Mouse (Mus musculus): ENCODE measurements around the gene Itprid2. TPM values are rescaled to one million over a fixed set of nuclear protein-coding genes. Genes with fewer than 3 reads are reported as not detected.

Gene Itprid2
- polyA plus RNA-seq, 1 experiment from 2014 or later, result 12.2 TPM

DNA sequence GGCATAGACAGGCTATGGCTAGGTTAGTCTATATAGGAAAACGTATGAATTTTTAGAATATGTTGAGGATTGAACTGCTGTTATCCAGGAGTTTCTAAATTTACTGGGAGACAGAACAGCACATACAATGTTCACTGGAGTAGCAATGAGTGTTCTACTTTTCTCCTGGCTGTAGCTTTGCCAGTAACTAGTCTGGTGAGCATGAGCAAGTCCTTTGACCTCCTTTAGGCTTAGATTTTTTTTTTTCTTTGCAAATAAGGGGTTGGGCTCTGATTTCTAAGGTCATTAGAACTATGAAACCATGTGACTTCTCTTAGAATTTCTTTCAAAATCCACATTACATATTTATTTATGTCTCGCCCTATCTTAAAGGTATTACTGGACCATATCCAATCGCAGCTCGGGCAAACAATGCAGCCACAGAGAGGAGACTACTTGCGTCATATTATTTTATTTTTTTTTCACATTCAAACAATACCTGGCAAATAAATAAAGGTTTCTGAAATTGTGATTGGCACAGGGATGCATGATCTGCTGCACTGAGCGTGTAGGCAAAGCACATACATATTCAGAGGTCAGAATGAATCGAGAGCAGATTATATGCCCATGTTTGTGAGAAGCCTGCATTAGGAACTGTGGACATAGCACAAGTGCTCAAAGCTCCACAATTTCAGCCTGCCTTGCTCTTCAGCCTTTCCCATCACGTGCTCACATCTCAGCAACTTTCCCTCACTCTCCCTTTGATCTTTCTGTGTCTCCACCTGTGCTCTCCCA lies 26.7 kb upstream of the Itprid2 start:
- Histone ChIP-seq H3K9ac (ENCODE audit: low read length) (no peak overlapping the region), H3K36me3 (ENCODE audit: control insufficient read depth, insufficient read depth, low read length) (no peaks in the 10 kb centered on the region), H3K4me3 (ENCODE audit: low read depth, low read length) (no peak overlapping the region), H3K9me3 (ENCODE audit: control insufficient read depth, low read length) (no peaks in the 10 kb centered on the region), H3K27me3 (ENCODE audit: control insufficient read depth, insufficient read depth, low read length) (no peaks in the 10 kb centered on the region), H3K27ac (ENCODE audit: low read depth, low read length) (no peak overlapping the region), H3K4me2 (ENCODE audit: low read depth) (no peak overlapping the region), H3K4me1 (ENCODE audit: control insufficient read depth, insufficient read depth, low read length) (no peaks in the 10 kb centered on the region)
- ATAC-seq (ENCODE audit: insufficient read depth, low FRiP score, low TSS enrichment), result no peak
- WGBS, result 88% methylated on average over 8 of the region's 8 CpGs
- DNase-seq (ENCODE audit: low spot score), result no peak

DNA sequence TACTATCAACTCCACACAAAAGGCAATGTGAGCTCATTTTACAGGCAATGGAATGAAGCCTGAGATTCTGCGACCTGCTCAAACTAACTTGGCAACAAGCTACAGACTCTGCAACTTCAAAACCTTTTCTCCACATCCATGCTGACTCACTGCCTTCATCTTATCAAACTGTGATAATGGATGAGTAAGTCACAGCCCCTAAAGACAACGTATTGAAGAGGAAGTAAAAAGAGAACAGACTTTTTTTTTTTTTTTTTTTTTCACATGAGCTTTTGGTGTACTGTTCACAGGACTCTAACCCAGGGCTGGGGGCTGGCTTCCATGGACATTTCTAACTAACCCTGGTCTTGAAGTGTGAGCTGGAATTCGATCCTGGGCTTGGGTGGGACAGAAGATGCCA lies 24.3 kb upstream of the Itprid2 start:
- Histone ChIP-seq H3K27me3 (ENCODE audit: control insufficient read depth, insufficient read depth, low read length) (no peaks in the 10 kb centered on the region), H3K9me3 (ENCODE audit: control insufficient read depth, low read length) (no peaks in the 10 kb centered on the region), H3K4me2 (ENCODE audit: low read depth) (no peak overlapping the region), H3K27ac (ENCODE audit: low read depth, low read length) (no peak overlapping the region), H3K4me1 (ENCODE audit: control insufficient read depth, insufficient read depth, low read length) (no peaks in the 10 kb centered on the region), H3K4me3 (ENCODE audit: low read depth, low read length) (no peak overlapping the region), H3K9ac (ENCODE audit: low read length) (no peak overlapping the region), H3K36me3 (ENCODE audit: control insufficient read depth, insufficient read depth, low read length) (no peaks in the 10 kb centered on the region)
- no peak for DNase-seq (ENCODE audit: low spot score)
- WGBS, result 80% methylated on average over 3 of the region's 3 CpGs
- no peak for ATAC-seq (ENCODE audit: insufficient read depth, low FRiP score, low TSS enrichment)

DNA sequence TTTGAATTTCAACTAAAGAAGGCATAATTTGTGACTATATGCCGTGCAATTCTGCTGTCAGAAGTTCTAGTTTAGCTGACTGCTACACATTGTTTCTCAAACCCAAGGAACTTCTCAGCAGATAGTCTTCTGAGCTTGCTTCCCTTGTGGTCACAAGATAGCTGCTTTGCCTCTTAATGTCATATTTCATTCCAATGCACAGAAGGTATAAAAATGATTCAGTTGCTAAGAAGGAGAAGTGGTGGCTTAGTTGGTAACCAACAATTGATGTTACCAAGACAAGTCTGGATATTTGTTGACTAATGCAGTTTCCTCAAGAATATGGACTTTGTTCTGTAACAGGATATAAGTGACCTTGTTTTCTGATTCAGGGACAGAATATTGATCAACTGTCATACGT lies 17.0 kb upstream of the Itprid2 start:
- no peaks in the 10 kb centered on the region for H3K4me1 ChIP-seq (ENCODE audit: control insufficient read depth, insufficient read depth, low read length)
- H3K4me3 ChIP-seq (ENCODE audit: low read depth, low read length), result no peak overlapping the region
- no peak for DNase-seq (ENCODE audit: low spot score)
- 91% methylated on average over 2 of the region's 2 CpGs for WGBS
- ATAC-seq (ENCODE audit: insufficient read depth, low FRiP score, low TSS enrichment), result no peak
- H3K4me2 ChIP-seq (ENCODE audit: low read depth), result no peak overlapping the region
- no peak overlapping the region for H3K27ac ChIP-seq (ENCODE audit: low read depth, low read length)
- no peaks in the 10 kb centered on the region for H3K9me3 ChIP-seq (ENCODE audit: control insufficient read depth, low read length)
- no peak overlapping the region for H3K9ac ChIP-seq (ENCODE audit: low read length)
- H3K27me3 ChIP-seq (ENCODE audit: control insufficient read depth, insufficient read depth, low read length), result no peaks in the 10 kb centered on the region
- H3K36me3 ChIP-seq (ENCODE audit: control insufficient read depth, insufficient read depth, low read length), result no peaks in the 10 kb centered on the region

DNA sequence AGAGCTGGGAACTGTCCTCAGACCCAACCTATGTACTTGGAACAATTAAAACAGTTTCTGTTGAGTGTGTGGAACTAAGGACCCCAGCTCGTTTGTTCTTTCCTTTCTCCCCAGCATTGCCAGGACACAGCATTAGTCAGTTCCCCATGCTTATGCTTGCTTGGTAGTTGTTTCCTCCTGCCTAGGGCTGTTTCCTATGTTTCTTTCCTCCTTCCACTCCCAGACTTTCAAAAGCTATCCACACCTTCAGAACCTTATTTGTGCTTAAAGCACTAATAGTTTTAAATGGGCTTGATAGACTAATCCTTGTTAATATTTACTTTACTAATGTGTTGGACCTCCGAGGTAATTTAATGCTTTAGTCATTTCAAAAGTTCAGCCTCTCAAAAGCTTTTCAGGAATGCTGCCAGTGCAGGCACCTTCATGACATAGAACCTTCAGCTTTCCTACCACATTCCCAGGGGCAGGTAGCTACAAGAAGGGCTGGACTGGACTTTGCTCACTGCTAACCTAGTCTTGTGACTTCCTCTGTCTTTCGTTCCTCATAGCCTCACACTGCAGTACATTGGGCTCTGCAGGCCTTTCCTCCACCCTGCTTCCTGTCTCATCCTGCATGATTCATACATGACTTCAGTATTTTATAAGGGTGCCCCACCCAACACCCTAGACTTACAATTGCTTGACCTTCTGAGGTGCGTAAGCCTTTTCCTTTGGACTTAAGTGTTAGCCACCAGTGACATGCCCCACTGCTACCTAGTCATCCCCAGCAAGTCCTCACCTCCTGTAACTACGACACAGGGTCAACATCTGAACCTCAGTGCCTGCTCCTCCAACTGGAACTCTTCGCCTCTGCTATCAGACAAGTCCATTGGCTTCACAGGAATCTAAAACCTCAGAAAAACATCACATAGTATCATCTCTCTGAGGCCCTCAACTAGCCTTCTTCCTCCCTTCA lies 16.3 kb upstream of the Itprid2 start:
- WGBS, result 86% methylated on average over 6 of the region's 6 CpGs
- ATAC-seq (ENCODE audit: insufficient read depth, low FRiP score, low TSS enrichment) (no peak), DNase-seq (ENCODE audit: low spot score) (no peak)
- Histone ChIP-seq H3K36me3 (ENCODE audit: control insufficient read depth, insufficient read depth, low read length) (no peaks in the 10 kb centered on the region), H3K27me3 (ENCODE audit: control insufficient read depth, insufficient read depth, low read length) (no peaks in the 10 kb centered on the region), H3K4me1 (ENCODE audit: control insufficient read depth, insufficient read depth, low read length) (no peaks in the 10 kb centered on the region), H3K4me2 (ENCODE audit: low read depth) (no peak overlapping the region), H3K4me3 (ENCODE audit: low read depth, low read length) (no peak overlapping the region), H3K9me3 (ENCODE audit: control insufficient read depth, low read length) (no peaks in the 10 kb centered on the region), H3K9ac (ENCODE audit: low read length) (no peak overlapping the region), H3K27ac (ENCODE audit: low read depth, low read length) (no peak overlapping the region)

DNA sequence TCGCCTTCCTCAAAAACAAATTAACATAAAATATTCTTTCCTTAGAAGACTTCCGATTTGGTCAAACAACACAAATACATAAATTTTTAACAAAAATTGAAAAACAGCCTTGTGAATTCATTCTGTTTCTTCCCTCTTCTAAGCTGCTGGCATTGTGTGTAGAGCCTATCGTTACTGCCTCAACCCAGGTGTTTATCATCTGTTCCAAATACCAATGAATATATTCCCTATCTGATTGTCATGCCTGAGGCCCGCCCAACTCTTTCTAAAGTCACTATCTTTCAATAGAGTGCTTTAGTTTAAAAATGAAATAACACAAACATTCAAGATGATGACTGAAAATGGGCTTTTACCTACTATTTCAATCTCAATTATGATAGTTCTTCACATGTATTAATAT lies 11.9 kb upstream of the Itprid2 start:
- Histone ChIP-seq H3K36me3 (ENCODE audit: control insufficient read depth, insufficient read depth, low read length) (no peaks in the 10 kb centered on the region), H3K27me3 (ENCODE audit: control insufficient read depth, insufficient read depth, low read length) (no peaks in the 10 kb centered on the region), H3K27ac (ENCODE audit: low read depth, low read length) (no peak overlapping the region), H3K4me1 (ENCODE audit: control insufficient read depth, insufficient read depth, low read length) (no peaks in the 10 kb centered on the region), H3K9ac (ENCODE audit: low read length) (no peak overlapping the region), H3K4me3 (ENCODE audit: low read depth, low read length) (no peak overlapping the region), H3K4me2 (ENCODE audit: low read depth) (no peak overlapping the region), H3K9me3 (ENCODE audit: control insufficient read depth, low read length) (no peaks in the 10 kb centered on the region)
- no peak for ATAC-seq (ENCODE audit: insufficient read depth, low FRiP score, low TSS enrichment)
- 88% methylated on average over 4 of the region's 4 CpGs for WGBS
- DNase-seq (ENCODE audit: low spot score), result no peak

DNA sequence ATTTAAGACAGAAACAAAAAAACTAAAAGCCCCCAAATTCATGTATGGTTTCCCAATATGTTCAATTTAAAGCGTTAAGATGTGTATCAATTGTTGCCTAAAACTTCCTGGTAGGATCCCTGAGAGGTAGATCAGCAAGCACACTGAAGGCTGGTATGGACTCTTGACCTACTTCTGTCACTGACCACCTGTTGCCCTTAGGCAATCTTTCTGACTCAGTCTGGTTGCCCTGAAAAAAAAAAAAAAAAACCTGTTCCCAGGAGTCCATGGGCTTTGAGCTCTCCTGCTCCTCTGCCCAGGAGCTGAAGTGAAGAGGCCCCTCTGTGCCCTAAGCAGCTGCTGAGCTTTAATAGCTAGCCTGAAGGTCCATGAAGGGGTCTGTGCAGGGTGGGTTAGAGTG lies 7.5 kb upstream of the Itprid2 start:
- Histone ChIP-seq H3K4me2 (ENCODE audit: low read depth) (no peak overlapping the region), H3K9me3 (ENCODE audit: control insufficient read depth, low read length) (no peaks in the 10 kb centered on the region), H3K4me3 (ENCODE audit: low read depth, low read length) (no peak overlapping the region), H3K4me1 (ENCODE audit: control insufficient read depth, insufficient read depth, low read length) (no peaks in the 10 kb centered on the region), H3K9ac (ENCODE audit: low read length) (no peak overlapping the region), H3K27ac (ENCODE audit: low read depth, low read length) (no peak overlapping the region), H3K36me3 (ENCODE audit: control insufficient read depth, insufficient read depth, low read length) (no peaks in the 10 kb centered on the region), H3K27me3 (ENCODE audit: control insufficient read depth, insufficient read depth, low read length) (no peaks in the 10 kb centered on the region)
- ATAC-seq (ENCODE audit: insufficient read depth, low FRiP score, low TSS enrichment), result no peak
- 83% methylated on average over 1 of the region's 1 CpGs for WGBS
- no peak for DNase-seq (ENCODE audit: low spot score)

DNA sequence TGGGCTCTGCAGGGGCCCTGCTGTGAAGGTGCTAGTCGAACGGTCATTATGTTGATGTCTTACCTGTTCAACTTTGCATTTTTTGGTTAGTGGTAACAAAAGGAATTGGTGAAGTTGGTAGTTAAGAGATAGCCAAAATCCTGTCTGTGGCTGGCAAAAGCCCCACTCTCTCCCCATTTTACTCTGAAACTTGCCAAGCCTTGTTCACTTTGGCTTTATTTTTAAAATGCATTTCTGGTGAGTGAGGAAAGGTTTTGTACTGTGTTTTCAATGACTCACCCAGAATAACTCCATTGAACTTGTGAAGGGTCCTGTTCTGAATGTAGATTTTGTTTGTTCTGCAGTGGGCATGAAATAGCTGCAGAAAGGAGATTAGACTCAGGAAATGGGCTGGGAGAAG lies 4.9 kb upstream of the Itprid2 start:
- Histone ChIP-seq H3K9ac (ENCODE audit: low read length) (no peak overlapping the region), H3K4me1 (ENCODE audit: control insufficient read depth, insufficient read depth, low read length) (no peaks in the 10 kb centered on the region), H3K36me3 (ENCODE audit: control insufficient read depth, insufficient read depth, low read length) (no peaks in the 10 kb centered on the region), H3K27ac (ENCODE audit: low read depth, low read length) (no peak overlapping the region), H3K9me3 (ENCODE audit: control insufficient read depth, low read length) (no peaks in the 10 kb centered on the region), H3K4me2 (ENCODE audit: low read depth) (no peak overlapping the region), H3K27me3 (ENCODE audit: control insufficient read depth, insufficient read depth, low read length) (no peaks in the 10 kb centered on the region), H3K4me3 (ENCODE audit: low read depth, low read length) (no peak overlapping the region)
- 67% methylated on average over 2 of the region's 2 CpGs for WGBS
- no peak for ATAC-seq (ENCODE audit: insufficient read depth, low FRiP score, low TSS enrichment)
- DNase-seq (ENCODE audit: low spot score), result no peak

DNA sequence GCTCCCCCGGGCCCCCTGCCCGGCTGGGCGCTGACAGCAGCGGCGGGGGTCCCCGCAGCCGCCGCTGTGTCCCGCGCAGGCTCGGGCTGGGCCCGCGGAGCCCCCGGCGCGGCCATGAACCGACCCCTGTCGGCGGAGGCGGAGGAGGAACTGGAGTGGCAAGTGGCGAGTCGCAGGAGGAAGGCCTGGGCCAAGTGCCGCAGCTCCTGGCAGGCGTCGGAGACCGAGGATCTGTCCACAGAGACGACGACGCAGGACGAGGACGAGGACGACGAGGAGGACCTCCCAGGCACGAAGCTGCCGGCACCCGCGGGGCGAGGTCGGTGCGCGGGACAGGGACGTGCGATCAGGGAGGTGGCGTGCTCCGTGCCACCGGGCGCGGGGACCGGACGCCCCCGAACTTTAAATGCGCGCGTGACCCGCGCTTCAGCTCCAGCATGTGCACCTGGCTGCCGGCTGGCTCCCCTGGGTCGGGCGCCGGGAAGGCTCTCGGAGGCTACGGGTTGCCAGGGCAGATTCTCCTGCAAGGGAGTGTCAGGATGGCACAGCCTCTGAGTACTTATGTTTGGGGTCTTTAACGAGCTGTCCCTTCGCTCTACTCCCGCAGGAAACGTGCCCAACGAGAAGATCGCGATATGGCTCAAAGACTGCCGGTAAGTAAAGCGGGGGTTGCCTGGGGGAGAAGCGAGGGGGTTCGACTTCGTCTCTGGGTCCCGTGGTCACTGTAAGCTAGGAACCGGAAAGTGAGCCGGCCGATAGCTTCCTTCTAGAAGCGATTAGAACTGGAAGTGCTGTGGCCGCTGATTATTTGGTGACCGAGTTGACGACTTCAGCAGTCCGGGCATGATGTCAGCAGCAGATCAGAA lies 507 bp downstream of the Itprid2 start:
- DNase-seq (ENCODE audit: low spot score), result peak; percentile 64
- Histone ChIP-seq H3K27me3 (ENCODE audit: control insufficient read depth, insufficient read depth, low read length) (no peaks in the 10 kb centered on the region), H3K9me3 (ENCODE audit: control insufficient read depth, low read length) (no peaks in the 10 kb centered on the region), H3K27ac (ENCODE audit: low read depth, low read length) (peak overlapping the region; percentile 61), H3K4me3 (ENCODE audit: low read depth, low read length) (peak overlapping the region; percentile 76), H3K4me2 (ENCODE audit: low read depth) (peak overlapping the region; percentile 93), H3K9ac (ENCODE audit: low read length) (peak overlapping the region; percentile 76), H3K4me1 (ENCODE audit: control insufficient read depth, insufficient read depth, low read length) (0 out of 2 replicates have a peak, but pooled peaks cover 2% of the 10 kb centered on the region), H3K36me3 (ENCODE audit: control insufficient read depth, insufficient read depth, low read length) (no peaks in the 10 kb centered on the region)
- under 1% methylated on average over 82 of the region's 83 CpGs for WGBS
- ATAC-seq (ENCODE audit: insufficient read depth, low FRiP score, low TSS enrichment), result peak; percentile 85

Data from neural tube, embryonic 11.5 days (tissue).